Mouse (Mus musculus): ENCODE data around the gene Ifna11.

The Ifna11 gene

GRCm38 (mm10) chr4:88841438-88841911 lies 21.7 kb downstream of the Ifna11 start, which contains the start of gene Ifna4:
Gene Ifna4 (plus strand): TSS chr4:88841861.
- no peak for DNase-seq

DNA sequence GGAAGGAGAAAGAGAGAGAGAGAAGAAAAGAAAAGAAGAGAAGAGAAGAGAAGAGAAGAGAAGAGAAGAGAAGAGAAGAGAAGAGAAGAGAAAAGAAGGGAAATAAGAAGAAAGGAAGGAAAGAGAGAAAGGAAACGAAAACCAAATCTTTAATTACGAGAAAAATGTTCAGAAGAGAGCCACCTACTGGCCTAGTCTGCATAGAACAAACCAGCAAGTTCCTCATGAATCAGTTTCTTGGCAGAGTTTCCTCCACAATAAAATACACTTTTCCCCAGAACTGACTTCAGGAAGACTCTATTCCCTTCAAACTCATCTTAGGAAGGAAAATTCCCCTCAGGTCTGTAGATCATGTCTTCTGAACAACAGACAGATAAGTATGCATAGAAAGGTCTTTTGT lies 25.6 kb downstream of the Ifna11 start:
- DNase-seq, result no peak

DNA sequence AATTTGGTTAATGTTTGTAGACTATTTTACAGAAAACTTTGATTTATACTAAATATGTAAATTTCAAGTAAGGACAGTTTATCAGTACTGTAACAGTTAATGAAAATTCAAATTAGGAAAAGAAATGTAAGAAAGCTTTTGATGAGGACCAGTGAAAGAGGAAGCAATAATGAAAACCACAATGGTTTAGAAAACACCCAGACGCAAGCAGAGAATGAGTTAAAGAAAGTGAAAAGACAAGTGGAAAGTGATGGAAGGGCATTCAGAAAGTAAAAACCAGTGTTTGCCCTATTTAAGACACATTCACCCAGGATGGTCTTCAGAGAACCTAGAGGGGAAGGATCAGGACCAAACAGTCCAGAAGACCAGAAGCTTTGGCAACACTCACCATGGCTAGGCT lies 29.9 kb downstream of the Ifna11 start, which contains the start of gene Ifna1:
Gene Ifna1, plus strand, starts transcription at position 390 of the 400 bp plus-strand sequence.
- no peak for DNase-seq

DNA sequence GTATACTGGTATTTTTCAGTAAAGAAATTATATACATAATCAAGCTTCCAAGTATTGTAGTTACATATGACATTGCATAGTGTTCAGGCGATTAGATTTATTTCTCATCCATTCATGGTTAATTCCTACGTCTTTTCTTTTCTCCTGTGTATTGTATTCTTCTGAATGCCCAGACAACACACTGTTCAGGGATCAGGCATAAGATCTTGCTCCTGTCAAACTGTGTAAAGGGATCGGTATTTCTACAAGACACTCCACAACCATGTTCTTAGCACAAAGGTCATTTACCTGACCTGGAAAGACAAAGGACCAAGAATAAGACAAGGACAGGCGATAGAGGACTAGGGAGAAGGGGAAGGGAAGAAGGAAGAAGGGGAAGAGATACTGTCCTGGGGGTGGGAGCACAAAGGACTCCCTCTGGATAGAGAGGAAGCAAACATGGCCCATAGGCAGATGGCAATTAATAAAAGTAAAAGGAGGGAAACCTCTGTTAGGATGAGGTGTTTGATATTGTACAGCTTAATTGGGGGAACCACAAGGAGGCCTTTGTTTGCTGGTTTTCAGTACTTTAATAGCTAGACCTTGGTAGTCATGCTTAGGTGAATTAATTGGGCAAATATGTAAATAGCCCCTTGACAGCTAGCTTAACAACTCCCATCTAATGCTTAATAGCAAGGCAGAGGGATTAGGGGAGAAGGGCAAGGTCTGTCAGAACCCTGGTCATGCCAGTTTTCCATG lies 31.4 kb downstream of the Ifna11 start:
- no peak for DNase-seq

DNA sequence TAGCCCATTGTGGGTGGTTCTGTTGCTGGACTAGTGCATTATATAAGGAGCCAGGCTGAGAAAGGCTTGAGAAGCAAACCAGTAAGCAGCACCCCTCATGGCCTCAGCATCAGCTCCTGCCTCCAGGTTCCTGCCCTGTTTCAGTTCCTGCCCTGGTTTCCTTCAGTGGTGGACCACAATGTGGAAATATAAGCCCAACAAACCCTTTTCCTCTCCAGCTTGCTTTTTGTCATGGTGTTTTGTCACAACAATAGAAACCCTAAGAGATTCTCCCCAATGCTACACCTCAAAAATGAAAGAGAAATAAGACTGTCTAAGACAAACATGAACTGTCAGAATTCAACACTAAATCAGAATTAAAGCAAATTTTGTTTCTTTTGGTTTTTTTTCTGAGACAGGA lies 39.5 kb downstream of the Ifna11 start:
- DNase-seq, result no peak

GRCm38 (mm10) chr4:88863309-88863708 lies 43.5 kb downstream of the Ifna11 start:
- no peak for DNase-seq

DNA sequence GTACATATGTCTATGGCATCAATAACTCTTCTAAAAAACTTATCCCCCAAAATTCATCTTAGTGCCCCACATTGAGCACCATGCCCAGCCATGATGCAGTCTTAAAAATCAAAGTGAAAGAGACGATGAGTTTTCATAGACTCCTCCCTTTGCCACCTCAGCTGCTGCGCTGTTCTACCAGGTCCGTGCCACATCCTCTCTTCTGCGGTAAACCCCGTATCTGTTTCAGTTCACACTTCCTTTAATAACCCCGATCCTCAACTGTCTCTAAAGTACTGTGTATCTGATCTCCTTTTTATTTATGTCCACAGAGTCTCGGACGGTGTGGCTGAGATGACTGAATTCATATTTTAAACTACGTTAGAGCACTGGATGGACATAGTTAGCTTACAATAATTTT lies 44.8 kb downstream of the Ifna11 start:
- peak in 1 of 2 experiments; percentile 9 for DNase-seq

- DNase-seq, result no peak
Observed at GRCm38 (mm10) chr4:88865011-88865569, 45.3 kb downstream of the Ifna11 start.

- DNase-seq, result peak; percentile 71 to 85
Observed at GRCm38 (mm10) chr4:88867366-88867925, 47.7 kb downstream of the Ifna11 start.

- DNase-seq, result peak; percentile 32 to 41
Observed at GRCm38 (mm10) chr4:88867926-88868911, 48.5 kb downstream of the Ifna11 start.
